Mouse (Mus musculus) C2C12 (cell line): Measurements from ENCODE around the gene Gm8947.
"Not testable (repeated sequence)": the region's sequence is repeated elsewhere in the genome, so short reads cannot be mapped to it uniquely, and the experiment has no call there.

Experiments used
- CEBPB ChIP-seq: IDR thresholded peaks from one replicate; pipeline ENCODE4 v1.6.1; 2011; ENCODE audit warnings: low read depth, mild to moderate bottlenecking, control low read depth, moderate library complexity
- CTCF ChIP-seq: IDR thresholded peaks from one replicate; pipeline ENCODE4 v1.5.1; 2011; ENCODE audit not compliant: control insufficient read depth, insufficient read depth, insufficient read length
- MAX ChIP-seq: IDR thresholded peaks from one replicate; pipeline ENCODE4 v1.6.1; 2011; ENCODE audit warnings: mild to moderate bottlenecking, control low read depth
- MYOD1 ChIP-seq: IDR thresholded peaks from one replicate; pipeline ENCODE4 v1.6.1; 2011; ENCODE audit warnings: low read depth; ENCODE audit not compliant: control insufficient read depth, insufficient read length
- MYOG ChIP-seq: IDR thresholded peaks from one replicate; pipeline ENCODE4 v1.6.1; 2011; ENCODE audit not compliant: control insufficient read depth, insufficient read length; ENCODE audit errors: extremely low read depth
- USF1 ChIP-seq: IDR thresholded peaks from one replicate; pipeline ENCODE4 v1.6.1; 2011; ENCODE audit warnings: low read depth, mild to moderate bottlenecking, control low read depth, moderate library complexity

GRCm38 (mm10) chr1:151209824-151210355, 17.7 kb downstream of the Gm8947 start, which contains the start of gene Gm47996:
- not testable (repeated sequence) for TF ChIP-seq CTCF, USF1, CEBPB, MAX, MYOD1, MYOG
